Mouse (Mus musculus) midbrain, embryonic 16.5 days (tissue): Measurements from ENCODE around the gene Chrnd. TPM values are rescaled to one million over a fixed set of nuclear protein-coding genes. Genes with fewer than 3 reads are reported as not detected.

Experiments used
- ATAC-seq: fragments of 200-750 bp; cut with Nextera tagmentation; 2 replicates; pipeline ENCODE4 v1.8.0; 2017; ENCODE audit warnings: moderate TSS enrichment
- H3K27ac ChIP-seq: fragments of 300-500 bp; sonication (generic); 2 replicates; pipeline ENCODE4 v1.5.1; 2014; ENCODE audit warnings: mild to moderate bottlenecking, low read length, mixed read lengths
- H3K27me3 ChIP-seq: fragments of 300-500 bp; sonication (generic); 2 replicates; pipeline ENCODE4 v1.6.1; 2014; ENCODE audit warnings: low read depth, low read length, mixed read lengths; ENCODE audit not compliant: control insufficient read depth, insufficient read depth
- H3K36me3 ChIP-seq: fragments of 300-500 bp; sonication (generic); 2 replicates; pipeline ENCODE4 v1.6.1; 2014; ENCODE audit warnings: mild to moderate bottlenecking, low read length, moderate library complexity, mixed read lengths; ENCODE audit not compliant: control insufficient read depth, insufficient read depth
- H3K4me1 ChIP-seq: fragments of 300-500 bp; sonication (generic); 2 replicates; pipeline ENCODE4 v1.6.1; 2014; ENCODE audit warnings: mild to moderate bottlenecking, low read length, mixed read lengths; ENCODE audit not compliant: control insufficient read depth, insufficient read depth
- H3K4me2 ChIP-seq: fragments of 300-500 bp; sonication (generic); 2 replicates; pipeline ENCODE4 v1.6.1; 2014; ENCODE audit warnings: mild to moderate bottlenecking, low read length, mixed read lengths
- H3K4me3 ChIP-seq: fragments of 300-500 bp; sonication (generic); 2 replicates; pipeline ENCODE4 v1.5.1; 2014; ENCODE audit warnings: low read depth, mild to moderate bottlenecking, low read length, moderate library complexity, mixed read lengths
- H3K9ac ChIP-seq: fragments of 300-500 bp; sonication (generic); 2 replicates; pipeline ENCODE4 v1.6.1; 2014; ENCODE audit warnings: low read depth, low read length, mixed read lengths
- H3K9me3 ChIP-seq: fragments of 300-500 bp; sonication (generic); replicated peaks from 2 replicates; pipeline ENCODE4 v1.6.1; 2014; ENCODE audit warnings: mild to moderate bottlenecking, low read length, mixed read lengths; ENCODE audit not compliant: control insufficient read depth, poor library complexity, severe bottlenecking
- WGBS: fragments of 180-500 bp; shearing (Covaris S2); extraction: QIAGEN DNeasy Blood & Tissue Kit; methylation state at CpG from one replicate; pipeline ENCODE4 v1.1.7; 2014; 5-methylcytosine and 5-hydroxymethylcytosine counted together
- polyA plus RNA-seq: library from polyadenylated mRNA; unstranded; fragments of >200 nt; fragmentation: Nextera tagmentation; extraction: Ambion mirVana; gene quantifications from 2 replicates; pipeline ENCODE4 v1.2.1, GENCODE M21; 2015

Gene Chrnd
- polyA plus RNA-seq, 1 experiment from 2014 or later = not detected

DNA sequence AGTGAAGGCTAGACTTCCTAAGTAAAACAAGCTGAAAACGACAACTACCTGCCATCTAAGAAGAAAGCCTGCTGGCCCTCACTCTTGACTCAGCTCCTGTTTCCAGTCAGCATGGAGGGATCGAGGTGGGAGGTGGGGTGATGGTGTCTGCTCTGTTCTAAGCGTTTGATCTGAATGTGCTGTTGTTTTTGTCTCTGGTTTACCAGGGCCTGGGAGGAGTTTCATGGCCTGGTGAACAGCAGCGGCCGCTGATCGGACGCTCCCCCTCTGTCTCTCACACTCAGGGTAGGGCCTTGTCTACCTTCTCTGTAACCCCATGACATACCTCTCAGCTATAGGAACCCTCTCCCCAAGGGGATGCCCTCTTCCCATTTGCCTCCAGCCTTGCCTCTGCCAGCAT, 41.8 kb downstream of the Chrnd start:
- Histone ChIP-seq H3K4me3 (no peak overlapping the region), H3K27ac (no peak overlapping the region), H3K9ac (no peak overlapping the region), H3K4me1 (no peaks in the 10 kb centered on the region), H3K4me2 (no peak overlapping the region), H3K36me3 (peaks cover 38% of the 10 kb centered on the region), H3K9me3 (no peaks in the 10 kb centered on the region), H3K27me3 (no peaks in the 10 kb centered on the region)
- WGBS = 74% methylated on average over 7 of the region's 7 CpGs
- no peak for ATAC-seq

DNA sequence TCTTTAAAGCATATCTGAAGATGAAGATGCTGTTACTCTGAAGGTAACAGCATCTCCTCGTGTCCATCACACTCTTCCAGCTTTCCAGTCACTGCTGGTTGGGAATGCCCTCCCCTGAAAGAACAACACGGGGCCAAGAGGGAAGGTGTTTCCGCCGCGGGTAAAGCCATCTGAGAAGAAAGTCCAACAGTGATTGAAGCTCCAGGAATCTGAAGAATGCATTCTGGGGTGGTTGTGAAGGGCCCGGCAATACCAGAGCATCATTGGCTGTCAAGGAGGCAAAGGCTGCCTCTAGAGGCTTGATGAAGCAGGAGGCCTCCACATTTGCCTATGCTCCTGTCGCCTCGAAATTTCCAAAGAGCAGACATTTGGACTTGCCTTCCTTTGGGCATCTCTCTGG, 48.6 kb downstream of the Chrnd start:
- Histone ChIP-seq H3K9me3 (no peaks in the 10 kb centered on the region), H3K4me3 (no peak overlapping the region), H3K9ac (no peak overlapping the region), H3K4me1 (no peaks in the 10 kb centered on the region), H3K4me2 (no peak overlapping the region), H3K27ac (no peak overlapping the region), H3K27me3 (no peaks in the 10 kb centered on the region), H3K36me3 (peaks cover 12% of the 10 kb centered on the region; the same call in 1 of the 2 replicates)
- ATAC-seq = no peak
- WGBS = 82% methylated on average over 8 of the region's 8 CpGs

DNA sequence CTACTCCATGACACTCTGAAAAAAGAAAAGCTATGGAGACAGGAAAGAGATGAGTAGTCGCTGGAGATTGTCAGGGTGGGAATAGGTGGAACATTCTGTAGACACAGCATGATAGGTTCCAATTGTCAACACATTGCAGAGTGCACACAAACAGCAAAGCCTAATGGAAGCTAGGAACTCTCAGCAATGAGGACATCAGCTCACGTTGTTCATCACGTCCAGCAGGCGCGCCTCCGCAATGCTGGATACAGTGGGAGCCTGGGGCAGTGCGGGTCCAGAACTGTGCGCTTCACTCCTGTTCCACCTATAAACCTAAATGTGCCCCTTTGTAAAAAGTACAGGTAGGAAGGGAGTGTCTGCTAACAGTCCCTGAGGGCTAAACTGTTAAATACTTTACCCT, 52.6 kb downstream of the Chrnd start:
- Histone ChIP-seq H3K4me3 (no peak overlapping the region), H3K27me3 (no peaks in the 10 kb centered on the region), H3K4me2 (no peak overlapping the region), H3K9me3 (no peaks in the 10 kb centered on the region), H3K27ac (no peak overlapping the region), H3K4me1 (0 out of 2 replicates have a peak, but pooled peaks cover 2% of the 10 kb centered on the region), H3K9ac (no peak overlapping the region), H3K36me3 (peaks cover 5% of the 10 kb centered on the region; the same call in 1 of the 2 replicates)
- ATAC-seq = no peak
- whole genome bisulfite sequencing = 90% methylated on average over 8 of the region's 8 CpGs

DNA sequence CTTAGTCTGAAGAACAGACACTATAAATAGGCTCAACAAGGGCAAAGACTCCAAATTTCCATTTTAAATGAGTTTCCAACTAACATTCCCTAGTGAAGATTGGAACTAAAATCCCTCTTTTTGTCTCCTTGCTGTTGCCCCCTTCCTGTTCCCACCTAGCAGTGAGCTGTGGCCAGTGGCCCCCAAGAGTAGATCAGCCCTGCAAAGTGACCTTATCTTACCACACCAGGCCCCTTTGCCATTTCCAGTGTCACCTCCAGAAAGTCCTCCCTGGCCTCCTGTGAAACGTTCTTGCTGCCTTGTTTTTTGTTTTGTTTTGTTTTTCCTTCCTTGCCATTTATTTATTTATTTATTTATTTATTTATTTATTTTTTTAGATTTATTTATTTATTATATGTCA, 55.0 kb downstream of the Chrnd start:
- no peaks in the 10 kb centered on the region for H3K36me3 ChIP-seq
- 42% methylated on average over 1 of the region's 1 CpGs for WGBS
- H3K4me2 ChIP-seq = no peak overlapping the region
- no peak for ATAC-seq
- no peaks in the 10 kb centered on the region for H3K27me3 ChIP-seq
- 0 out of 2 replicates have a peak, but pooled peaks cover 2% of the 10 kb centered on the region for H3K4me1 ChIP-seq
- no peak overlapping the region for H3K4me3 ChIP-seq
- no peaks in the 10 kb centered on the region for H3K9me3 ChIP-seq
- no peak overlapping the region for H3K9ac ChIP-seq
- no peak overlapping the region for H3K27ac ChIP-seq

DNA sequence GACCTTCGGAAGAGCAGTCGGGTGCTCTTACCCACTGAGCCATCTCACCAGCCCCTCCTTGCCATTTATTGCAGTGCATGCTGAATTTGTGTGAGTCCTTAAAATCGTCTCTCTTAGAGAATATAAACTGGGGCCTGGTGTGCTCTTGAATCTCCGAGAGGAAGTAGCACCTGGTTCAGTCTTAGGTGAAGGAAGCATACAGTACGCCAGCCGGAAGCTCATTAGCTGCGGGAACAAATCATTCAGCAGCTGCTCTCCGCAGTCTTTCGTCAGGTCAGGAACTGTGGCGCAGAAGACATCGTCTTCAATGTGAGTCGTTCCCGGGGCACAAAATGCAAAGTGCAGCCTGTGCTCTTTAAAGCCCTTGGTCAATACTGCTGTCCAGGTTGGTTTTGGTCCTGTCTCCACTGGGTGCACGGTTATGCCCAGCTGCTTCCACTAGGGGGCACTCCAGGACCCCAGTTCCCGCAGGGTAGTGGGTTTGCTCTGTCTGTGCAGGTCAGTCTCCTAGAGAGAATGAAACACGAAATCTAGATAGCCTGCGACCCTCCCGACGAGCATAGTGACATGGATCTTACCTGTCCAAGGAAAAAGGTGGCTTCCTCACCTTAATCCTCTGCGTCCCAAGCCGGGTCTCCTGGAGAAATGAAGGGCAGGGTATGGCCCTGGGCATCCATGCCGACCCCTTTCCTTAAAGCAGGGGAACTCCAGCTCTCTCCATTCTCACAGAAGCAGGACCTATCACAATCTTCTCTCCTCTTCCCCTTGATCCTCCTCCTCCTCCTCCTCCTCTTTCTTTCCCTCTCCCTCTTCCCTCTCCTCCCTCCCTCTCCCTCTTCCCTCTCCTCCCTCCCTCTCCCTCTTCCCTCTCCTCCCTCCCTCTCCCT, 55.8 kb downstream of the Chrnd start:
- no peaks in the 10 kb centered on the region for H3K9me3 ChIP-seq
- no peak overlapping the region for H3K9ac ChIP-seq
- H3K36me3 ChIP-seq = no peaks in the 10 kb centered on the region
- WGBS = 28% methylated on average over 22 of the region's 22 CpGs
- no peak overlapping the region for H3K4me3 ChIP-seq
- peak overlapping the region; percentile 12 for H3K4me2 ChIP-seq
- peak; percentile 91 for ATAC-seq
- no peaks in the 10 kb centered on the region for H3K27me3 ChIP-seq
- 0 out of 2 replicates have a peak, but pooled peaks cover 2% of the 10 kb centered on the region for H3K4me1 ChIP-seq
- no peak overlapping the region for H3K27ac ChIP-seq

Other genes starting within 250 kb of the Chrnd start
- not detected in 2 replicates for gene Alppl2, start 100.7 kb upstream of the Chrnd start, polyA plus RNA-seq
- gene Alpi, start 89.0 kb upstream of the Chrnd start, polyA plus RNA-seq = not detected in 2 replicates
- gene Akp3, start 65.6 kb upstream of the Chrnd start, polyA plus RNA-seq = not detected in 2 replicates
- 14.4 and 25.7 TPM in 2 replicates for gene Ecel1, start 34.1 kb upstream of the Chrnd start, polyA plus RNA-seq
- 0.34 TPM in 1 of 2 replicates, not detected in the other for gene Prss56, start 7.3 kb upstream of the Chrnd start, polyA plus RNA-seq
- gene Chrng, start 14.1 kb downstream of the Chrnd start, polyA plus RNA-seq = not detected in 2 replicates
- 86.6 and 92.5 TPM in 2 replicates for gene Eif4e2, start 23.3 kb downstream of the Chrnd start, polyA plus RNA-seq
- 0.36 and 1.4 TPM in 2 replicates for gene Efhd1, start 73.8 kb downstream of the Chrnd start, polyA plus RNA-seq
- 66.4 and 75.4 TPM in 2 replicates for gene Gigyf2, start 136.4 kb downstream of the Chrnd start, polyA plus RNA-seq
- gene Kcnj13, start 204.1 kb downstream of the Chrnd start, polyA plus RNA-seq = 7.0 and 8.0 TPM in 2 replicates